Comparison of ENCODE assay signal across 25 mouse cellular contexts in the genomic region with DNA sequence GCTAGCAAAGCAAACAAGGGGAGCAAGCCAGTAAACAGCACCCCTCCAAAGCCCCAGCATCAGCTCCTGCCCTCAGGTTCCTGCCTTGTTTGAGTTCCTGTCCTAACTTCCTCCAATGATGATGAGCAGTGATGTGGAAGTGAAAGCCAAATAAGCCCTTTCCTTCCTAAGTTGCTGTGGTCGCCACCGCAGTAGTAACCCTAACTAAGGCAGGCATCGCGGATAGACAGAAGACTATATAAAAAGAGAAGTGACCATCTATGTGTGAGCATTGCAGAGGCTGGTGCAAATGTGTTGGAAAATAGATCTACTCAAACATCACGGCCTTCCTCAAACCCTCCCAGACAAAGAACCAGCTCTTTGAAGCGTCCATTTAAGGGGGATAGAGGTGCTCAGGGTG.
"Had no signal": no experiment of that assay in that cellular context is flagged by ENCODE, and none has a peak within 500 bp of the region (broad histone marks: within the 10 kb centered on the region; RNA-seq: fewer than 3 reads in every experiment).

No protein-coding gene starts in this region.

- H3K9ac ChIP-seq: heart, embryonic 12.5 days; hindbrain, embryonic 12.5 days; hindbrain, embryonic 14.5 days; kidney, embryonic 15.5 days; limb, embryonic 12.5 days; liver, embryonic 12.5 days had no signal

- ATAC-seq: hindbrain, embryonic 16.5 days; intestine, embryonic 16.5 days; liver, embryonic 12.5 days had no signal

- H3K4me2 ChIP-seq: heart, embryonic 12.5 days; hindbrain, embryonic 12.5 days; hindbrain, embryonic 14.5 days; kidney, embryonic 15.5 days; limb, embryonic 12.5 days; liver, embryonic 12.5 days had no signal

- H3K4me1 ChIP-seq: heart, embryonic 10.5 days; heart, embryonic 12.5 days; hindbrain, embryonic 10.5 days; hindbrain, embryonic 12.5 days; kidney, embryonic 15.5 days; limb, embryonic 10.5 days; limb, embryonic 12.5 days; liver, embryonic 12.5 days had no signal

- DNase-seq: gastrocnemius, postnatal 14 days; gastrocnemius, postnatal 36 days; heart, adult 18-20 months; heart, postnatal 10 days; heart, postnatal 4 days; kidney, adult 11 months; kidney, adult 2 months; kidney, adult 9 months; kidney, postnatal 14 days; kidney, postnatal 4 days; liver had no signal

- H3K27ac ChIP-seq: heart, embryonic 10.5 days; hindbrain, embryonic 10.5 days; hindbrain, embryonic 12.5 days; hindbrain, embryonic 14.5 days; kidney, embryonic 15.5 days; kidney, postnatal 0 days; layer of hippocampus, adult 2 months; left cerebral cortex, adult 2 months; limb, embryonic 10.5 days; limb, embryonic 12.5 days; liver, embryonic 12.5 days had no signal

- H3K36me3 ChIP-seq: heart, embryonic 10.5 days; heart, embryonic 12.5 days; hindbrain, embryonic 10.5 days; hindbrain, embryonic 12.5 days; kidney, embryonic 15.5 days; limb, embryonic 10.5 days; limb, embryonic 12.5 days; liver, embryonic 12.5 days had no signal

- H3K27me3 ChIP-seq: heart, embryonic 12.5 days; hindbrain, embryonic 12.5 days; kidney, embryonic 15.5 days; limb, embryonic 12.5 days; liver, embryonic 12.5 days had no signal

- H3K4me3 ChIP-seq: heart, embryonic 10.5 days; heart, embryonic 12.5 days; hindbrain, embryonic 10.5 days; hindbrain, embryonic 12.5 days; kidney, embryonic 15.5 days; layer of hippocampus, adult 2 months; left cerebral cortex, adult 2 months; limb, embryonic 10.5 days; limb, embryonic 12.5 days; liver, embryonic 12.5 days had no signal

- H3K9me3 ChIP-seq: heart, embryonic 10.5 days; heart, embryonic 12.5 days; hindbrain, embryonic 10.5 days; hindbrain, embryonic 12.5 days; kidney, embryonic 15.5 days; limb, embryonic 10.5 days; limb, embryonic 12.5 days; liver, embryonic 12.5 days had no signal
